Mouse (Mus musculus) stomach, embryonic 14.5 days (tissue): ENCODE data around the gene Gcnt4. TPM values are rescaled to one million over a fixed set of nuclear protein-coding genes. Genes with fewer than 3 reads are reported as not detected.

Source experiments
- ATAC-seq: fragments of 200-750 bp; cut with Nextera tagmentation; 2 replicates; pipeline ENCODE4 v1.8.0; 2017; ENCODE audit warnings: low read depth, moderate TSS enrichment; ENCODE audit not compliant: insufficient number of reproducible peaks, insufficient read depth, low FRiP score
- H3K27ac ChIP-seq: fragments of 300-500 bp; sonication (generic); 2 replicates; pipeline ENCODE4 v1.5.1; 2014; ENCODE audit warnings: mild to moderate bottlenecking, low read length, moderate library complexity, mixed read lengths
- H3K27me3 ChIP-seq: fragments of 300-500 bp; sonication (generic); 2 replicates; pipeline ENCODE4 v1.6.1; 2014; ENCODE audit warnings: low read length, control low read depth, mixed read lengths; ENCODE audit not compliant: control insufficient read depth, insufficient read depth
- H3K36me3 ChIP-seq: fragments of 300-500 bp; sonication (generic); 2 replicates; pipeline ENCODE4 v1.6.1; 2014; ENCODE audit warnings: mild to moderate bottlenecking, control low read depth, low read length, moderate library complexity, mixed read lengths; ENCODE audit not compliant: control insufficient read depth, insufficient read depth
- H3K4me1 ChIP-seq: fragments of 300-500 bp; sonication (generic); 2 replicates; pipeline ENCODE4 v1.6.1; 2014; ENCODE audit warnings: low read length, control low read depth, mixed read lengths; ENCODE audit not compliant: control insufficient read depth, insufficient read depth
- H3K4me2 ChIP-seq: fragments of 300-500 bp; sonication (generic); replicated peaks from 2 replicates; pipeline ENCODE4 v1.6.1; 2014; ENCODE audit warnings: low read depth, low read length, control low read depth
- H3K4me3 ChIP-seq: fragments of 300-500 bp; sonication (generic); 2 replicates; pipeline ENCODE4 v1.5.1; 2014; ENCODE audit warnings: low read depth, low read length, control low read depth
- H3K9ac ChIP-seq: fragments of 300-500 bp; sonication (generic); replicated peaks from 2 replicates; pipeline ENCODE4 v1.6.1; 2014; ENCODE audit warnings: low read depth, mild to moderate bottlenecking, control low read depth, low read length, moderate library complexity, mixed read lengths
- H3K9me3 ChIP-seq: fragments of 300-500 bp; sonication (generic); 2 replicates; pipeline ENCODE4 v1.6.1; 2016; ENCODE audit warnings: low read depth, low read length, control low read depth; ENCODE audit not compliant: control insufficient read depth
- WGBS: fragments of 180-500 bp; shearing (Covaris S2); extraction: QIAGEN DNeasy Blood & Tissue Kit; methylation state at CpG from one replicate; pipeline ENCODE4 v1.1.7; 2014; 5-methylcytosine and 5-hydroxymethylcytosine counted together
- polyA plus RNA-seq: library from polyadenylated mRNA; unstranded; fragments of >200 nt; fragmentation: Nextera tagmentation; extraction: Ambion mirVana; gene quantifications from 2 replicates; pipeline ENCODE4 v1.2.1, GENCODE M21; 2014

Gcnt4 gene
- polyA plus RNA-seq, 1 experiment from 2014 or later: 0.84 TPM

DNA sequence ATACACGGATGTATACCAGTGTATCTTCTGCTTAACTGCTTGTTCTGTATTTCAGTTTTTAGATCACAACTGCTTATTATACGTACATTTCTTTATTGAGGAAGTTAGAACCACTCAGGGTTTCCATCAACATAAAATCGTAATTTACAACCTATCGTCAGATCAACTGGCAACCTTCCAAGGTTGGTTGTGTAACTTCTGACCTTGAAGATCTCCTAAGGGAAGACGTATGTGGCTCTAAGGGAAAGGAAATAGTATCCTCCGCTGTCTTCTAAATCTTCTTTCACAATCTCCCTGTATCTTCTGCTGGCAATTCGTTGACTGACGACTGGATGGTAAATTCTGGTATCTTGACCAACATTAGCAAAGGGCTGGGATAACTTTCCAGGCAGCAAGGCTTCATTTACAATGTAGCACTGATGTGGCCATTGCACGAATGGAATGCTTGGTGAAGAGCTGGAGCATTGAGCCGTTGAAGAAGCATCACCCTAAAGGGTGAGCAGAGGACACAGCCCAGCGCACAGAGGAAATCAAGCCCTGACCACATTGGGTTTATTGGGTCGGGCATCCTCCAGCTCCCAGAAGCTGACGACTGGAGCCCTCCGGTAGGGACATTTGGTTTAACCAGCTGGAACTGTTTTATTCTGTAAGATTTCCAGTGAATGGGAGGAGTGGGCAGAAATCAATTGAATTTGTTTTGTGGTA, 66.2 kb downstream of the Gcnt4 start:
- Histone ChIP-seq H3K27ac (no peak overlapping the region), H3K36me3 (no peaks in the 10 kb centered on the region), H3K27me3 (no peaks in the 10 kb centered on the region), H3K9me3 (no peaks in the 10 kb centered on the region), H3K9ac (no peak overlapping the region), H3K4me3 (no peak overlapping the region), H3K4me1 (no peaks in the 10 kb centered on the region), H3K4me2 (no peak overlapping the region)
- no peak for ATAC-seq
- 84% methylated on average over 14 of the region's 14 CpGs for WGBS

GRCm38 (mm10) chr13:96993291-96993989, 69.0 kb downstream of the Gcnt4 start:
- Histone ChIP-seq H3K4me2 (no peak overlapping the region), H3K4me3 (no peak overlapping the region), H3K9ac (no peak overlapping the region), H3K27me3 (no peaks in the 10 kb centered on the region), H3K4me1 (no peaks in the 10 kb centered on the region), H3K27ac (no peak overlapping the region), H3K9me3 (no peaks in the 10 kb centered on the region), H3K36me3 (no peaks in the 10 kb centered on the region)
- no peak for ATAC-seq
- WGBS: 49% methylated on average over 8 of the region's 8 CpGs

- H3K4me2 ChIP-seq: no peak overlapping the region
- no peaks in the 10 kb centered on the region for H3K9me3 ChIP-seq
- H3K36me3 ChIP-seq: no peaks in the 10 kb centered on the region
- no peak for ATAC-seq
- no peak overlapping the region for H3K27ac ChIP-seq
- H3K4me1 ChIP-seq: no peaks in the 10 kb centered on the region
- H3K27me3 ChIP-seq: no peaks in the 10 kb centered on the region
- H3K9ac ChIP-seq: no peak overlapping the region
- 58% methylated on average over 5 of the region's 5 CpGs for WGBS
- H3K4me3 ChIP-seq: no peak overlapping the region
Observed at GRCm38 (mm10) chr13:96995243-96995642, 70.8 kb downstream of the Gcnt4 start.

DNA sequence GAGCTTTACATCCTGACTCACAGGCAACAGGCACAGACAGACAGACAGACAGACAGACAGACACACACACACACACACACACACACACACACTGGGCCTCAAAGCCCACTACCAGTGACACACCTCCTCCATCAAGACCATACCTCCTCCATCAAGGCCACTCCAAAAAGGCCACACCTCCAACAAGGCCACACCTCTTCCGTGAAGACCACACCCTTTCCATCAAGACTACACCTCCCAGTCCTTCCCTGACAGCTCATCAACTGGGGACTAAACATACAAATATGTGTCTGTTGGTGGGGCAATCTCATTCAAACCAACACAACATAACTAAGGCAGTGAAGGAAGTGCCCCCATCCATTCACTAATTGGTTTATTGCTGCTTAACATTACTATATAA, 72.6 kb downstream of the Gcnt4 start:
- no peak overlapping the region for H3K4me2 ChIP-seq
- WGBS: 65% methylated on average over 1 of the region's 1 CpGs

More for the DNA sequence above, 72.6 kb downstream of the Gcnt4 start:
- ATAC-seq: no peak
- H3K4me3 ChIP-seq: no peak overlapping the region
- H3K36me3 ChIP-seq: no peaks in the 10 kb centered on the region
- no peaks in the 10 kb centered on the region for H3K27me3 ChIP-seq
- no peaks in the 10 kb centered on the region for H3K4me1 ChIP-seq
- H3K9ac ChIP-seq: no peak overlapping the region
- no peak overlapping the region for H3K27ac ChIP-seq
- H3K9me3 ChIP-seq: no peaks in the 10 kb centered on the region

Other genes starting within 250 kb of the Gcnt4 start
- not detected in 2 replicates for gene Ankrd31, start 176.4 kb upstream of the Gcnt4 start, polyA plus RNA-seq
- not detected in 2 replicates for gene 1700029F12Rik, start 109.7 kb downstream of the Gcnt4 start, polyA plus RNA-seq
- 5.4 and 5.6 TPM in 2 replicates for gene Fam169a, start 142.6 kb downstream of the Gcnt4 start, polyA plus RNA-seq
- gene Gm6169, start 174.5 kb downstream of the Gcnt4 start, polyA plus RNA-seq: 6.1 and 7.4 TPM in 2 replicates
- gene Gfm2, start 213.2 kb downstream of the Gcnt4 start, polyA plus RNA-seq: 33.0 and 33.9 TPM in 2 replicates
- 82.1 and 86.3 TPM in 2 replicates for gene Nsa2, start 213.2 kb downstream of the Gcnt4 start, polyA plus RNA-seq